Mouse (Mus musculus): ENCODE results near the gene Gngt2.

Gene Gngt2

GRCm38 (mm10) chr11:95824877-95825243, 12.2 kb upstream of the Gngt2 start:
- in situ Hi-C loops (cut with MboI; ENCODE audit: unreplicated experiment in 2 of 2): loop anchor here (5.0 to 25.0 kb wide), 4 partner anchors 37 to 152 kb away; no protein-coding TSS in a partner anchor

GRCm38 (mm10) chr11:95825625-95826024, 11.4 kb upstream of the Gngt2 start:
- in situ Hi-C loops (cut with MboI; ENCODE audit: unreplicated experiment in 2 of 2): loop anchor here (5.0 to 25.0 kb wide), 4 partner anchors 37 to 152 kb away; no protein-coding TSS in a partner anchor

DNA sequence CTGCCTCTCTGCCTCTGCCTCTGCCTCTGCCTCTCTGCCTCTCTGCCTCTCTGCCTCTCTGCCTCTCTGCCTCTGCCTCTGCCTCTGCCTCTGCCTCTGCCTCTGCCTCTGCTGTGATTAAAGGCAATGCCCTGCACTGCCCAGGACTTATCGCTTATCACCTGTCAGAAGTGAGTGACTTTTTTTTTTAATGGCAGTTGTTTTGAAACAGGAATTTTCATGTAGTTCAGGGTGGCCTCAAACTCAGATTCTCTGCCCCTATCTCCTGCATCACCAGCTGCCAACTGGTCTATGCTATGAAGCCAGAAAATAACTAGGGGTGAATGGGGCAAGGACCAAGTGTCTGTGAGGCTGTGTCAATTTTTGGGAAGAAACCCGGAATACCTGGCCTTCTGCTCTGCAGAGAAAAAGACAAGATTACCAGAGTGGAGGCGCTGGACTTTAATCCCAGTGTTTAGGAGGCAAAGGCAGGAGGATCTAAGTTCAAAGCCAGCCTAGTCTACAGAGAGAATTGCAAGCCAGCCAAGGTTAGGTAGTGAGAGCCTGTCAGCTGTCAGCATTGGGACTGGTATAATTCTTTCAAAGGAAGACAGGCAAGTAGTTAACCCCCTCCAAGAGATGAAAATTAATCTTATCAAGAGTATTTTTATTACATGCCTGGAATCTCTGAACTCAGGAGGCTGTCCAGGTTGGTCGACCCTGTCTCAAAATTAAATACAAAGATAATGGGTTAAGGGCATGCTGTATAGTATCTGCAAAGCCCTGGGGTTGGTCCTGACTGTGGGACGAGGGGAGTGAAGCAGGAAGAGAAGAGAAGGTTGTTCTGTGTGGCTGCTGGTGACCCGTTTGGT, 10.5 kb upstream of the Gngt2 start:
- in situ Hi-C loops (cut with MboI; ENCODE audit: unreplicated experiment in 2 of 2): loop anchor here (5.0 to 25.0 kb wide), 4 partner anchors 36 to 151 kb away; no protein-coding TSS in a partner anchor

DNA sequence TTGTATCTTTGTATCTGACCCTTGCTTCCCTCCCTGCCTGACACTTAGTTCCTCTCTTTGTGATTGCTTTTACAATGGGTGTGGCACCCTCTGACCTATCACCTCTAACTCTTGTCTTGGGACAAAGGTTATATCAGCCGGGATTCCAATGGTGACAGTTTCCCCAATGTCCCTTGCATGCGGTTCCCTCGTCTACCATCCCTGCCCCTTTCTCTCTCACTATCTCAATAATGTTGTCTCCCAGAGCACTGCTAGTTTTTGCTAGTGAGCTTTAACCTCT, 9.9 kb upstream of the Gngt2 start:
- in situ Hi-C loops (cut with MboI; ENCODE audit: unreplicated experiment in 2 of 2): loop anchor here (5.0 to 25.0 kb wide), 4 partner anchors 35 to 150 kb away; no protein-coding TSS in a partner anchor

DNA sequence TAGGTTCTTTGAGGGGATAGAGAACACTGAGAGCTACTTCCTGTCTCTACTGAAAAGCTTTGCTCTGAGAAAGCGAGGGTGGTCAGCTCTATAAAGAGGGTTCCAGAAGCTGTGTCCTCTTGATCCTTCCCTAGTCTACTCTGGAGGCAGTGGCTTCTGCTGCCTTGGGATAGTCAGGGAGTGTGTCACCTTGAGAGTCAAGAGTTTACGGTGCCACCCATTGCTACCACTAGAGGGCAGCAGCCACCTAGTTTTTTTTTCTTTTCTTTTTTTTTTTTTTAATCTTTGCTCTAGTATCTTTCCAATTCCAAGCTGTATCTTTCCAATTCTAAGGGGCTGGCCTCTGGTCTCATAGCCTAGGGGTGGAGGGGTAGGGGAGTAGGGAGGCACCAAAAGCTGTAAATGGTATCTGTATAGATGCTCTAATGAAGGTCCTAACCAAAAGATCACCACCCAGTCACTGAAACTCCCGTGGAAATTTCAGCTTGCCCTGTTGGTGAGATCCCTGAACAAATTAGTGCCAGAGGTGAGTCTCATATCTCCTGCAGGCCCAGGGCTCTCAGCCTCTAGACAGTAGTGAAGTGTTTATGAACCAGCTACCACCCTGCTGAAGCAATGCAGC, 9.4 kb upstream of the Gngt2 start:
- in situ Hi-C loops (cut with MboI; ENCODE audit: unreplicated experiment in 2 of 2): loop anchor here (5.0 to 25.0 kb wide), 4 partner anchors 35 to 150 kb away; no protein-coding TSS in a partner anchor

DNA sequence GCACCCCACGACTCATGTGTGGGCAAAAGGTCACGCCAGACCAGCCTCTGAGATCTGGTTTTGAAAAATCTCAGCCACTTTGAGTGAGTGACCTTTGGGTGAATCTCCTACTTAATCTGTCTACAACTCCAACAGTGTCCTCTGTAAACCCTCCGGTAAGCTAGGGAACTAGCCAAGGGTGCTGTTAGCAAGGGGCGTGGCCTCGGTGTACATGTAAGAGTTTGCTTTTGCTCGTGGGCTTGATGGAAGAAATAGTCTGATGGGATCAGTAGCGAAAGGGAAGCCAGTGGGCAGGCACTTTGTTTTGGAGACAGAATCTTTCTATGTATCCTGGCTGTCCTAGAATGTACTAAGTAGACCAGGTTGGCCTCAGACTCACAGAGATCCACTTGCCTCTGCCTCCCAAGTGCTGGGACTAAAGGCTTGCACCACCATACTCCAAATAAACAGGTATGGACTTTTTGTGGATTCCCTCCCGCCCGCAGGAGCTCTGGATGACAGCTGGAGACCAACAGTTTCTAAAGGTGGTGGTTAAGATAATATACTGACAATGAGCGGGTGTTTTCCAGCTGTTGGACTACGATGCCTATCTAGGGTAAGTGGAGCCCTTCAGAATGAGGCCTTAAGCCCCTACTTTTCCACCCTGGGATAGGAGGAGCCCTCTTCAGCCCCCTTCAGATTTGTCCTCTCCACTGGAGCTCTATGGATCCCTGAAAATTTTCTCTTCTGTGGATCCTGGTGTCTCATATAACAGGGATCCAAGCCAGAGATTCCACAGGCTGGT, 8.6 kb upstream of the Gngt2 start:
- in situ Hi-C loops (cut with MboI; ENCODE audit: unreplicated experiment in 2 of 2): loop anchor here (5.0 to 25.0 kb wide), 4 partner anchors 34 to 149 kb away; no protein-coding TSS in a partner anchor

GRCm38 (mm10) chr11:95829526-95830050, 7.4 kb upstream of the Gngt2 start:
- in situ Hi-C loops (cut with MboI; ENCODE audit: unreplicated experiment in 2 of 2): loop anchor here (5.0 to 25.0 kb wide), 4 partner anchors 33 to 148 kb away; no protein-coding TSS in a partner anchor

- in situ Hi-C loops (cut with MboI; ENCODE audit: unreplicated experiment in 2 of 2): loop anchor here in 1 of 2 experiments (25.0 kb wide), 1 partner anchor 143 kb away; no protein-coding TSS in a partner anchor
Measured at GRCm38 (mm10) chr11:95830411-95831275, 6.4 kb upstream of the Gngt2 start.

DNA sequence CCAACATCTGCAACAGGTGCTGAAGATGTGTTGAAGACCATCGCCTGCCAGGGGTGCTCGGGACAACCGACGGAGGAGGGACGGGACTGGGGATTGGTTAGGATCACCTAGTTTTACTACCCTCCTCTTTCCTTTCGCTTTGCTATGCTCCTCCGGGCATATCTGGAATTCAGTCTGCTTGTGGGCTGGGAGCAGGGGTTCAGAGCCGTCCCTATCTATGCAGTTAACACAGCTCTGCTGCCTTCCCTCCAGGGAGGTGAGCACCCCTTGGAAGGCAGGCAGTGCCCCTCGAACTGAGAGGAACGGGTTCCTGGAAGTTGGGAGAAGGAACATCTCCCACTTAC, 5.8 kb upstream of the Gngt2 start:
- in situ Hi-C loops (cut with MboI; ENCODE audit: unreplicated experiment in 2 of 2): loop anchor here in 1 of 2 experiments (25.0 kb wide), 1 partner anchor 144 kb away; no protein-coding TSS in a partner anchor

GRCm38 (mm10) chr11:95831641-95832040, 5.4 kb upstream of the Gngt2 start:
- in situ Hi-C loops (cut with MboI; ENCODE audit: unreplicated experiment in 2 of 2): loop anchor here in 1 of 2 experiments (25.0 kb wide), 1 partner anchor 144 kb away; no protein-coding TSS in a partner anchor

DNA sequence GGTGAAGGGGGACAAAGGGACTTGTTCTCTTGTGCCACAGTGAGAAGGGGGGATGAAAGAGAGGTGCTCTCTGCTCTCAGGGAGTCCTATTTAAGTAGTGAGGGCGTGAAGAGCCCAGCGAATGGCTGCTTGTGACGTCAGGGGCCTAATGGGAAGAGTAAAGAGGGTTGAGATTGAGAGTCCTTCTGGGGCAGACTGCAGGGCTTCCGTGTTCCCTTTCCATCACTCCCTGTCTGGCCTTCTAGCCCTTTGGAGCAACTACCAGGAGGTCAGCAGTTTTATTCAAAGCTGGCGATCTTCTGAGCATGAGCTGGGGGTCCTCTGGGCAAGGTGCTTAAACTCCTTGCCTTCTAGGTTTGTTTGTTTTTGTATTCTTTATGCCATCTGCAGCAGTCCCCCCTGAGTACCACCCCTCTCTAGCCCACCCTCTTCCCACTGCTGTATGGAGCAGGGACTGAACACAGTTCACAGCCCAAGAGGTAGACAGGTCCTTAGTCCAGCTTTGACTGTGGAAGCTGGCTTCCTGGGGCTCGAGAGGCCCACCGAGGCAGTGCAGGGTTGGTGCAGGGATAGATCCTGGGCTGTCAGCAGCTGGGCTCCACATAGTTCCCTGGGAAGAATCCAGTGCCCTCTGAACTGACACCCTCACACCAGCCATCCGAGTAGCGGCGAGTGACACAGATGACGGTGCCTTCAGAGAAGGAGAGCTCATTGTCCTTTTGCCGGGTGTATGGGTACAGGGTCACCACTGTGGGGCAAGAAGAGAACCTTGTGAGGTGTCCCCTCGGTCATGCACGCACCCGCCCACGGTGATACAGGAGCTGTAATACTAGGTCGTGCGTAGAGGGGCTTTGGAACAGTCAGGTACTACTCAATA, 4.6 kb upstream of the Gngt2 start:
- in situ Hi-C loops (cut with MboI; ENCODE audit: unreplicated experiment in 2 of 2): loop anchor here in 1 of 2 experiments (25.0 kb wide), 1 partner anchor 145 kb away; no protein-coding TSS in a partner anchor

GRCm38 (mm10) chr11:95833006-95833570, 3.9 kb upstream of the Gngt2 start:
- in situ Hi-C loops (cut with MboI; ENCODE audit: unreplicated experiment in 2 of 2): loop anchor here in 1 of 2 experiments (25.0 kb wide), 1 partner anchor 146 kb away; no protein-coding TSS in a partner anchor

GRCm38 (mm10) chr11:95833631-95834142, 3.3 kb upstream of the Gngt2 start:
- in situ Hi-C loops (cut with MboI; ENCODE audit: unreplicated experiment in 2 of 2): loop anchor here in 1 of 2 experiments (25.0 kb wide), 1 partner anchor 146 kb away; no protein-coding TSS in a partner anchor

GRCm38 (mm10) chr11:95834143-95834667, 2.8 kb upstream of the Gngt2 start:
- in situ Hi-C loops (cut with MboI; ENCODE audit: unreplicated experiment in 2 of 2): loop anchor here in 1 of 2 experiments (25.0 kb wide), 1 partner anchor 147 kb away; no protein-coding TSS in a partner anchor

DNA sequence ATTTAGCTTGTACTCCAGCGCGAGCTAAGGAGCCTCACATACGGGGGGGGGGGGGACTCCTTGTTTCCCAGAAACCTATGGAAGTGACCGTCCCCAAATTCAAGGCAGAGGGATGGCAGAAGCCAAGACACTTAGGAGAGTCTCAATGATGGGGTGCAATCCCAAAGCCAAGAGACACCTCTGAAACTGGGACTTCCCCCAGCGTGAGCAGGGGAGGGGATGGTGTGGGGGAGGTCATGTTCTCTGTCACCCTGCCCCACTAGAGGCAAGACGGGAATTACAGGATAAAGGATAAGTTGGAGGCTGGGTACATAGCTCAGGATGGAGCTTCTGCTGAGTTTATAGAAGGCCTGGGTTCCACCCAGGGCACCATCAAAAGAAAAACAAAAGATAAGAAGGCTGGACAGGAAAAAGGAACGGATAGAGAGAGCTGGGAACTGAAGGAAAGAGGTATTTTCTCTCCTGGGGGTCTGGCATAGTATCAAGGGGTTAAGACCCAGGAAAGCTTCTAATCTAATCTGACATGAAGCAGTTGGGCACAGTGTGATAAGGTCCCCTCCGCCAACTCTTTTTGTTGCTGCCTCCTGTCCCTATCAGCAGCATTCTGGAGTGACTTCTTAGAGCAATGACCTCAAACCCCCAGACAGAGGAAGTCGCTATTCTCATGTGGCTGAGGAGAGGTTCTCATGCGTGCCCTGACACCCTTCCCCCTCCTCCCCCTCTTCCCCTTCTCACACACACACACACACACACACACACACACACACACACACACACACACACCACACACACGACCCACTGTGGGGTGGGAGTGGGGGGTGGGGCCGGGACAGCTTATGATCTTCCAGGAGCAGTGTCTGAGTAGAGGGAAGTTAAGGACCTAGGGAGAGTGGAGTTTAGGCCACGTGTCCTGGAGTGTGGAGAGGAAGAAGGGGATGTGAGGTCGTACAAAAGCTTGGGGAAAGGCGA, 2.0 kb upstream of the Gngt2 start:
- in situ Hi-C loops (cut with MboI; ENCODE audit: unreplicated experiment in 2 of 2): loop anchor here in 1 of 2 experiments (25.0 kb wide), 1 partner anchor 148 kb away; no protein-coding TSS in a partner anchor

GRCm38 (mm10) chr11:95835832-95836231, 1.2 kb upstream of the Gngt2 start:
- in situ Hi-C loops (cut with MboI; ENCODE audit: unreplicated experiment in 2 of 2): loop anchor here in 1 of 2 experiments (25.0 kb wide), 1 partner anchor 149 kb away; no protein-coding TSS in a partner anchor
